Mouse (Mus musculus) E14TG2a.4 (cell line): ENCODE measurements at regions not wholly inside any gene's neighbourhood (a gene's known extent, or its start where the extent isn't known, plus 50 kb on each side); places are given as distances from the start of the nearest gene placed in this dataset.
A peak's percentile ranks its signal among the peaks of the same experiment; 100 is the strongest.

ENCODE experiments used
- H3K27me3 ChIP-seq: 2 replicates; pipeline ENCODE4 v1.6.1; 2014; ENCODE audit warnings: low read length, control low read depth; ENCODE audit not compliant: insufficient read depth
- H3K36me3 ChIP-seq: 2 replicates; pipeline ENCODE4 v1.6.1; 2014; ENCODE audit warnings: low read length, control low read depth; ENCODE audit not compliant: insufficient read depth
- H3K4me1 ChIP-seq: replicated peaks from 2 replicates; pipeline ENCODE4 v1.6.1; 2014; ENCODE audit warnings: low read depth, low read length, control low read depth
- H3K4me3 ChIP-seq: replicated peaks from 2 replicates; pipeline ENCODE4 v1.5.1; 2014; ENCODE audit warnings: mild to moderate bottlenecking, low read length
- H3K9me3 ChIP-seq: 2 replicates; pipeline ENCODE4 v1.6.1; 2014; ENCODE audit warnings: low read length, control low read depth
- CTCF ChIP-seq: conservative IDR thresholded peaks from 2 replicates; pipeline ENCODE4 v1.5.1; 2014; ENCODE audit warnings: low read length
- NANOG ChIP-seq: IDR thresholded peaks from 2 replicates; pipeline ENCODE4 v1.6.1; 2014; ENCODE audit warnings: borderline replicate concordance, low read length, mixed read lengths
- POU5F1 ChIP-seq: IDR thresholded peaks from 2 replicates; pipeline ENCODE4 v1.6.1; 2014; ENCODE audit warnings: low read length, borderline replicate concordance

DNA sequence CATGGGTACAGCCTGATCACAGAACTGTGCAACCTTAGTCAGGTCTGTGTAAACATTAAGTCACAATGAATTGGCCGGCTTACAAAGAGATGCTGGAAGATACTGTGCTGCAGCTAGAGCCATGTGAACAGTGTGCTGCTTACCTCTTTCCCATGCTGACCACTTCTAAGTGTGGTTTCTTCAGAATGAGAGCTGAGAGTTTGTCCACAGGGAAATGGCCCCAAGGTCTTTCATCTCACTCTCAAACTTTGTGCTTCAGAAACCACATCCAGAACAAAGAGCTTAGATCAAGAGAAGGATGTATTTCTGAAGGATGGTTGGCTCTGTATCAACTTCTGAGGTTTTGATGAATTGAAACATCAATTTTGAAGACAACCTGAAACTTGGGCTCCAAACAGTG lies 165.7 kb downstream of the Lrrc3b start:
- Histone ChIP-seq H3K4me3 (no peak overlapping the region), H3K9me3 (no peaks in the 10 kb centered on the region), H3K27me3 (no peaks in the 10 kb centered on the region), H3K4me1 (no peaks in the 10 kb centered on the region), H3K36me3 (no peaks in the 10 kb centered on the region)
- no peak for TF ChIP-seq CTCF
- TF ChIP-seq NANOG: no peak
- TF ChIP-seq POU5F1: no peak

- no peak for TF ChIP-seq NANOG
- no peak for TF ChIP-seq POU5F1
- TF ChIP-seq CTCF: no peak
- Histone ChIP-seq H3K4me3 (no peak overlapping the region), H3K9me3 (no peaks in the 10 kb centered on the region), H3K4me1 (no peaks in the 10 kb centered on the region), H3K27me3 (no peaks in the 10 kb centered on the region), H3K36me3 (no peaks in the 10 kb centered on the region)
Measured at GRCm38 (mm10) chr14:15272364-15272763, 166.4 kb downstream of the Lrrc3b start.

- no peaks in the 10 kb centered on the region for H3K27me3 ChIP-seq
- no peaks in the 10 kb centered on the region for H3K9me3 ChIP-seq
- H3K4me3 ChIP-seq: no peak overlapping the region
- no peaks in the 10 kb centered on the region for H3K36me3 ChIP-seq
- H3K4me1 ChIP-seq: no peaks in the 10 kb centered on the region
- TF ChIP-seq NANOG (no peak), CTCF (peak; percentile 70)
Measured at GRCm38 (mm10) chr14:15266287-15266686, 172.5 kb downstream of the Lrrc3b start.

GRCm38 (mm10) chr14:15262996-15263395 lies 175.8 kb downstream of the Lrrc3b start:
- H3K4me1 ChIP-seq: no peaks in the 10 kb centered on the region
- TF ChIP-seq POU5F1 (no peak), CTCF (no peak), NANOG (no peak)
- H3K27me3 ChIP-seq: no peaks in the 10 kb centered on the region
- H3K9me3 ChIP-seq: no peaks in the 10 kb centered on the region
- H3K4me3 ChIP-seq: no peak overlapping the region
- H3K36me3 ChIP-seq: no peaks in the 10 kb centered on the region

DNA sequence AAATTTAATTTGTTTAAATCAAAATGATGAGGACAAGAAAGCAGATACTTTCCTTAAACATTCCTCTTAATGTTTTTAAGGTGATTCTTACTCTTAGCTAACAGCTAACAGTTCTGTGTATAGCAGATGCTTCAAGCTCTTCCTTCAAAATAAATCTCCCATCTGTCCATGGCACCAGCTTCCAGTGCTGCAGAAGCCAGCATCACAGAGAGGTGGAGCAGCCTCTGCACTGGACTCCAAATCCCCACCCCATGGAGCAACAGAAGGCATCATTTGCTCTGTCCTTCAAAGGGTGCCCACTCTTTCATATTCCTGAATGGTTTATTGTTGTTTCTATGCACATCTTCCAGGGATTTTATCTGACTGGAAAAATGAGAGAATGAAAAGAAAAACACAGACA lies 183.1 kb downstream of the Lrrc3b start:
- no peaks in the 10 kb centered on the region for H3K36me3 ChIP-seq
- H3K4me3 ChIP-seq: no peak overlapping the region
- H3K4me1 ChIP-seq: no peaks in the 10 kb centered on the region
- TF ChIP-seq POU5F1 (no peak), CTCF (no peak), NANOG (no peak)
- peaks cover 34% of the 10 kb centered on the region for H3K9me3 ChIP-seq
- no peaks in the 10 kb centered on the region for H3K27me3 ChIP-seq

GRCm38 (mm10) chr14:15205626-15206025 lies 233.2 kb downstream of the Lrrc3b start:
- no peak for TF ChIP-seq NANOG
- no peak for TF ChIP-seq CTCF
- TF ChIP-seq POU5F1: no peak
- H3K36me3 ChIP-seq: no peaks in the 10 kb centered on the region
- H3K27me3 ChIP-seq: no peaks in the 10 kb centered on the region
- H3K4me1 ChIP-seq: no peaks in the 10 kb centered on the region
- H3K9me3 ChIP-seq: no peaks in the 10 kb centered on the region
- H3K4me3 ChIP-seq: no peak overlapping the region

- no peak overlapping the region for H3K4me3 ChIP-seq
- no peaks in the 10 kb centered on the region for H3K9me3 ChIP-seq
- no peaks in the 10 kb centered on the region for H3K27me3 ChIP-seq
- H3K36me3 ChIP-seq: no peaks in the 10 kb centered on the region
- no peak for TF ChIP-seq POU5F1
- no peak for TF ChIP-seq NANOG
- no peak for TF ChIP-seq CTCF
- H3K4me1 ChIP-seq: no peaks in the 10 kb centered on the region
Measured at GRCm38 (mm10) chr14:15204284-15204683, 234.5 kb downstream of the Lrrc3b start.
